Mouse (Mus musculus): ENCODE results near the gene Mrm1. TPM values are rescaled to one million over a fixed set of nuclear protein-coding genes. Genes with fewer than 3 reads are reported as not detected.

Gene Mrm1
- polyA plus RNA-seq, 1 experiment, result 18.9 TPM

DNA sequence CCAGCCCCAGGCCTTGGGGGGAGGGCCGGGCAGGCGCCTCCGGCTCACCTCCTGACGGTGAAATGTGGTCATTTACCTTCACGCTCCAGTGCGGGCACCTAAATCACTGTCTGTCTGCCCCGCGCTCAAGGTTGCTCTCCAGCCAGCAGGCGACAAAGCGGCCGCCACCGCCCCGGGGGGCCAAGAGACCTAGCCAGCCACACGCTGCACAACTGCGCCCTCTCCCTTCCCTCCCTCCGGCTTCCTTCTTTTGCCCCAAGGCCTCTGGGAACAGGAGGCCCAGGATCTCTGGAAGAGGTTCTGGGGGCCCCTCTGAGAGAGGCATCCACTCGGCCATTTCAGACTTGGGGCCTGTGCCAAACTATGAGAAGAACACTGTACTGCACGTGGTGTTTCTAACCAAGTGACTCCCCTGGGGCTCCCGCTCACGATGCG is 54.8 kb downstream of the Mrm1 start:
- 11% methylated on average over 21 of the region's 21 CpGs for WGBS
- Histone ChIP-seq H3K4me3 (ENCODE audit: extremely low read depth, insufficient read depth, insufficient read length) (no peak overlapping the region), H3K36me3 (ENCODE audit: control insufficient read depth, insufficient read depth, low read length) (no peaks in the 10 kb centered on the region), H3K4me1 (ENCODE audit: control insufficient read depth, insufficient read depth, insufficient read length) (no peaks in the 10 kb centered on the region), H3K27me3 (ENCODE audit: control insufficient read depth, insufficient read depth, low read length) (peaks cover 3% of the 10 kb centered on the region; the same call in 1 of the 2 replicates), H3K27ac (ENCODE audit: insufficient read depth, low read length) (no peak overlapping the region)
- no peak for DNase-seq (ENCODE audit: low read depth in 1 of 2, low spot score in 2 of 2)
- TF ChIP-seq POLR2A (IDR thresholded peaks at IDR 0.05; ENCODE audit: low read depth, low read length) (no peak), CTCF (IDR thresholded peaks at IDR 0.05; ENCODE audit: extremely low read depth, insufficient read depth, insufficient read length, insufficient replicate concordance) (no peak)

DNA sequence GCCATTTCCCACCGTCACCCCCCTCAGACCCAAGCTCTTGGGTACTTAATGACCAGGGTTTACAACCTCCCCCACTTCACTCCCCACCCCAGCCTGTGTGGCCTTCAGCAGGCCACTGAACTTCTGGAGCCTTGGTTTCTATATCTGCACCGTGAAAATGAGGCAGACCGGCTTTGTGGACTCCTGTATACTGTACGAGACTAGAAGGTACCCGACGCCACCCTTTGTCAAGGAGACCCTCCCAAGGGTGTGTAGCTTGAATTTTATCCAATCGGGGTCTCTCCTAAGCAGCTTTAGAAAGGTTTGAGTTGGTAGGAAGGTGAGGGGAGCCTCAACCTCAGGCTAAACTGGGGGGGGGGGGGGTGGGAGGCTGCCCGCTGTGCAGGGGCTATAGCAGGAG is 55.2 kb downstream of the Mrm1 start:
- DNase-seq (ENCODE audit: low read depth in 1 of 2, low spot score in 2 of 2), result no peak
- Histone ChIP-seq H3K36me3 (ENCODE audit: control insufficient read depth, insufficient read depth, low read length) (no peaks in the 10 kb centered on the region), H3K27ac (ENCODE audit: insufficient read depth, low read length) (no peak overlapping the region), H3K4me3 (ENCODE audit: extremely low read depth, insufficient read depth, insufficient read length) (no peak overlapping the region), H3K27me3 (ENCODE audit: control insufficient read depth, insufficient read depth, low read length) (peaks cover 3% of the 10 kb centered on the region; the same call in 1 of the 2 replicates), H3K4me1 (ENCODE audit: control insufficient read depth, insufficient read depth, insufficient read length) (no peaks in the 10 kb centered on the region)
- TF ChIP-seq CTCF (IDR thresholded peaks at IDR 0.05; ENCODE audit: extremely low read depth, insufficient read depth, insufficient read length, insufficient replicate concordance), result no peak
- TF ChIP-seq POLR2A (IDR thresholded peaks at IDR 0.05; ENCODE audit: low read depth, low read length), result no peak
- WGBS, result 39% methylated on average over 8 of the region's 8 CpGs

Other genes starting within 250 kb of the Mrm1 start
- gene Dhrs11, start 9.5 kb upstream of the Mrm1 start, polyA plus RNA-seq (2012; rRNA removed), result 88.9 and 126 TPM in 2 replicates
- 25.4 and 34.1 TPM in 2 replicates for gene Ggnbp2, start 51.3 kb upstream of the Mrm1 start, polyA plus RNA-seq (2012; rRNA removed)
- gene Myo19, start 60.6 kb upstream of the Mrm1 start, polyA plus RNA-seq (2012; rRNA removed), result 5.3 and 5.5 TPM in 2 replicates
- 2.2 and 2.4 TPM in 2 replicates for gene Pigw, start 60.8 kb upstream of the Mrm1 start, polyA plus RNA-seq (2012; rRNA removed)
- gene Znhit3, start 96.9 kb upstream of the Mrm1 start, polyA plus RNA-seq (2012; rRNA removed), result 5.4 and 5.6 TPM in 2 replicates
- gene Car4, start 138.3 kb upstream of the Mrm1 start, polyA plus RNA-seq (2012; rRNA removed), result 0.06 and 0.13 TPM in 2 replicates